Mouse (Mus musculus) heart, embryonic 16.5 days (tissue): ENCODE measurements at regions not wholly inside any gene's neighbourhood (a gene's known extent, or its start where the extent isn't known, plus 50 kb on each side); places are given as distances from the start of the nearest gene placed in this dataset.

Source experiments
- ATAC-seq: fragments of 200-750 bp; cut with Nextera tagmentation; replicated peaks from 2 replicates; pipeline ENCODE4 v1.8.0; 2017; ENCODE audit warnings: moderate number of reproducible peaks; ENCODE audit not compliant: insufficient read depth, low FRiP score; ENCODE audit errors: extremely low read depth
- H3K27ac ChIP-seq: fragments of 300-500 bp; sonication (generic); 2 replicates; pipeline ENCODE4 v1.5.1; 2014; ENCODE audit warnings: mild to moderate bottlenecking, low read length, control low read depth, moderate library complexity
- H3K27me3 ChIP-seq: fragments of 300-500 bp; sonication (generic); 2 replicates; pipeline ENCODE4 v1.6.1; 2014; ENCODE audit warnings: low read length, mixed read lengths; ENCODE audit not compliant: control insufficient read depth, insufficient read depth
- H3K36me3 ChIP-seq: fragments of 300-500 bp; sonication (generic); 2 replicates; pipeline ENCODE4 v1.6.1; 2014; ENCODE audit not compliant: control insufficient read depth, insufficient read depth
- H3K4me1 ChIP-seq: fragments of 300-500 bp; sonication (generic); 2 replicates; pipeline ENCODE4 v1.6.1; 2014; ENCODE audit warnings: low read length, mixed read lengths; ENCODE audit not compliant: control insufficient read depth, insufficient read depth
- H3K4me2 ChIP-seq: fragments of 300-500 bp; sonication (generic); 2 replicates; pipeline ENCODE4 v1.6.1; 2014; ENCODE audit warnings: low read depth, mild to moderate bottlenecking, control low read depth, low read length
- H3K4me3 ChIP-seq: fragments of 300-500 bp; sonication (generic); 2 replicates; pipeline ENCODE4 v1.5.1; 2014; ENCODE audit warnings: mild to moderate bottlenecking, control low read depth, low read length
- H3K9ac ChIP-seq: fragments of 300-500 bp; sonication (generic); 2 replicates; pipeline ENCODE4 v1.6.1; 2014; ENCODE audit warnings: low read length, control low read depth
- H3K9me3 ChIP-seq: fragments of 300-500 bp; sonication (generic); replicated peaks from 2 replicates; pipeline ENCODE4 v1.6.1; 2016; ENCODE audit warnings: low read length; ENCODE audit not compliant: control insufficient read depth
- WGBS: fragments of 180-500 bp; shearing (Covaris S2); extraction: QIAGEN DNeasy Blood & Tissue Kit; methylation state at CpG from one replicate; pipeline ENCODE4 v1.1.7; 2014; 5-methylcytosine and 5-hydroxymethylcytosine counted together

DNA sequence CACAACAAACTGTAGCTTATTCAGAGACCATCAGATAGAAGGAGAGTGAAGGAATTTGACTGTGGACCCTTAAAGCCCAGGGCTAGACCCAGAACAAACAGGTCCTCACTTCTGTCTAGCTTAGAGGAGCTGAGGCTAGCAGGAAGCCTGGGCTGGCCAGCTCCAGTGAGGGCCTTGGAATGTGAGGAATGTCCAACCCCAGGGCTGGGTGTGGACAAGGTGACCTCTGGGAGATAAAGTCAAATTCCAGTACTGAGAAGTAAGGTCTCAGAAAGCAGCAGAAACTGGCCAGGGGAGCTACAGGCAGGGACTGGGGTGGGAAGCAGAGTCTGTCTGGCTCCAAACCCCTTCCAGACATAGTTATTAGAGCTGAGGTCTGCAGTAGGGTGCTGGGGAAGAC lies 51.0 kb upstream of the Ssbp3 start:
- H3K36me3 ChIP-seq = no peaks in the 10 kb centered on the region
- peak; percentile 8; the same call in 1 of the 2 replicates for ATAC-seq
- no peak overlapping the region for H3K9ac ChIP-seq
- peaks cover 17% of the 10 kb centered on the region for H3K4me1 ChIP-seq
- no peaks in the 10 kb centered on the region for H3K27me3 ChIP-seq
- no peak overlapping the region for H3K27ac ChIP-seq
- no peak overlapping the region for H3K4me2 ChIP-seq
- no peaks in the 10 kb centered on the region for H3K9me3 ChIP-seq
- H3K4me3 ChIP-seq = no peak overlapping the region

DNA sequence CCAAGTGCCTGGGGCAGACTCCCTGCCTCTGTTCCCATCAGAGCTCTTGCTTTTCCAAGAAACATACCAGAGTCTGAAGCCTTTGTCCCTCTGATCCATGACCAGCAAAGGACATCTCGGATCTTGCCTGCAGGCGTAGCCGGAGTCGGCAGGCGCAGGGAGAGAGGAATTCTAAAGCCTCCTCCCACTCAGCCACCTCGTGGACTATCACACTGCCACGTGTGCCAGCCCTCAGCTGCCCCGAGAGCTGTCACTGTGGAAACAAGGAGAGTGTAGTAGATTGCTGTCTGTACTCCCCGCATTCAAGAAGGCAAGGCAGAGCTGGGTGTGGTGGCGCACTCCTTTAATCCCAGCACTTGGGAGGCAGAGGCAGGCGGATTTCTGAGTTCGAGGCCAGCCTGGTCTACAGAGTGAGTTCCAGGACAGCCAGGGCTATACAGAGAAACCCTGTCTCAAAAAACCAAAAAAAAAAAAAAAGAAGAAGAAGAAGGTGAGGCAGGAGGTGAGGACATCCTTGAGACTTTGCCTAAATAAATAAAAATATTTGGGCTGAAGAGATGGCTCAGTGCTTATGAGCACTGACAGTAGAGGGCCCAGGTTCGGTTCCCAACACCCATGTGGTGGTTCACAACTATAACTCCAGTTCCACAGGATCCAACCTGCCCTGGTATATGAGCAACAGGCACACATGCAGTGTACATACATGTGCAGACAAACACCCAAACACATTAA lies 52.0 kb upstream of the Ssbp3 start:
- Histone ChIP-seq H3K36me3 (no peaks in the 10 kb centered on the region), H3K9me3 (no peaks in the 10 kb centered on the region), H3K4me1 (peaks cover 21% of the 10 kb centered on the region), H3K27ac (no peak overlapping the region), H3K9ac (no peak overlapping the region), H3K27me3 (no peaks in the 10 kb centered on the region), H3K4me3 (no peak overlapping the region), H3K4me2 (no peak overlapping the region)
- no peak for ATAC-seq
- 64% methylated on average over 13 of the region's 13 CpGs for WGBS

DNA sequence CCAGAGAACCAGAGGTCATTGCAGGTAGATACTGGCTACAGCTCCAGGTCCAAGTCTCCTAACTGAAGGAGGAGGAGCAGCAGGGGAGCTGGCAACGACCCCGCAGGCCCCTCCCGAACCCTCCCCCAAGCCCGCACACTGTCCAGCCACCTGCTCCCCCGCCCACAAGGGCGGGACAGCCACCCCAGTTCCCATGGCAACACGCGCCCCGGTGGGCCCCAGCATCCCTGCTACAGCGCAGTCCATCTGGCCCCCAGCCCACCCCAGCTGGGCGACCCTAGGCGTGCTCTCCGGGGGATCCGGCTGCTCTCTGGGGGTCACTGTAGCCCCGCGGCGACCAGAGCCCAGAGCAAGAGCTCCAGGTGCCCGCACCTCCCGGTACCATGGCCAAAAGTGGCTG lies 51.0 kb upstream of the Acot11 start:
- Histone ChIP-seq H3K9me3 (no peaks in the 10 kb centered on the region), H3K4me3 (no peak overlapping the region), H3K27ac (no peak overlapping the region), H3K4me1 (peaks cover 19% of the 10 kb centered on the region), H3K36me3 (no peaks in the 10 kb centered on the region), H3K27me3 (no peaks in the 10 kb centered on the region), H3K9ac (no peak overlapping the region), H3K4me2 (no peak overlapping the region)
- no peak for ATAC-seq
- 24% methylated on average over 19 of the region's 19 CpGs for whole genome bisulfite sequencing

DNA sequence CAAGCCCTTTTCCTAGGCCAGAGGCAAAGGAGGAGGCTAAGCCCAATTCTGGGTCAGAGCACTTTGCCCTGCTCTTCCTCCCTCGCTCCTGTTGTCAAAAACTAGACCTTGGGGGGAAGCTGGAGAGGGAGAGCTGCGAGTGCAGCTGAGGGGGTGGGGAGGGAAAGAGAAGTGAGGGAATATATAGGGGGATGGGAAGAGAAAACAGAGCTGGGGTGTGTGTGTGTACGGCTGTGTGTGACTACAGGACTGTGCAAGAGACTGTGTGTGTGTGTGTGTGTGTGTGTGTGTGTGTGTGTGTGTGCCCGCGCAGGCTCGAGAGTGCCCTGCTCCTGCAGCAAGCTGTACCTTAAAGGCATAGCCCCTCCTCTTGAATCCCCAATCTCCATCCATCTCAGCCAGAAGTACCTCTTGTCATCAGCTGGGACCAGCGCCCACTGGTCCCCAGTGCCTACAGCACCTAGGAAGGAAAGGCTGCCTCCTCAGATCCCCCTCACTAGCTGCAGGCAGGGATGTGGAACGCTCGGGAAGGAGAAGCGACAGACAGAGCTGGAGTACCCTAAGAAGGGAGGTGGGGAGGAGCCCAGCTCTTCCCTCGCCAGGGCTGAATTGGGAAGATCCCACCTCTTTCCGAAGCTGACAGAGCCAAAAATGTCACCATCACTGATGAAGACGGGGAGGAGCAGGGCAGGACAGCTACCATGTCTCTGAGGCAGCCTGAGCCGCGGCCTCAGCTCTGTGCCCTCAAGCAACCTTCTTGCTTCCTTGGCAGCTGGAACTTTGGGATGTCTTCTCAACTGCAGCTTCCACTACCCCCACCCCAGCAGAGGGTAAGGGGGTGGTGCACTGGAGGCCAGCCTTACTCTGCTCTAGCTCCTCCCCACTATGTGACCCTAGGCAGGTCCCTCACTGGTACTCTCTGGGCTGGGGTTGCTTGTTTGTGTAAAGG lies 49.8 kb upstream of the Acot11 start:
- no peaks in the 10 kb centered on the region for H3K27me3 ChIP-seq
- H3K36me3 ChIP-seq = no peaks in the 10 kb centered on the region
- H3K9me3 ChIP-seq = no peaks in the 10 kb centered on the region
- H3K4me3 ChIP-seq = no peak overlapping the region
- peaks cover 14% of the 10 kb centered on the region for H3K4me1 ChIP-seq
- peak; percentile 37; the same call in 1 of the 2 replicates for ATAC-seq
- no peak overlapping the region for H3K4me2 ChIP-seq
- no peak overlapping the region for H3K9ac ChIP-seq
- 34% methylated on average over 12 of the region's 15 CpGs for WGBS
- no peak overlapping the region for H3K27ac ChIP-seq
